8 mouse cellular contexts compared by ENCODE assay signal in the genomic region with DNA sequence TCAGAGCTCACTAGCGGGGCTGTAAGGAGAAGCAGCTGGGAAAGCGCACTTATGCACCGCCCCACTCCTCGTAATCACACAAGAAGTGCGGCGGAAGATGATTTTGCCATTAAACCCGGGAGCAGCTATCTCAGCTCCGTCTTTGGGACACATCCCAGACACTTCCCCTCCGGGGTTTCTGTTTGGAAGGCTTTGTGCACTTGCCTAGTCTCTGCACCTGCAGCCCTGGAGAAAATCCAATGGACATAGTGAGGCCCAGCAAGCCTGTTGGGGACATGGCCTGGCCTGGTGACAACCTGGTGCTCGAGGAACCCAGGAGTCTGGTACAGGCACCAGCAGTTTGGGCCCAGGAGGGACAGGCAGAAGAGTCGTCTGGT. TPM values are rescaled to one million over a fixed set of nuclear protein-coding genes. Genes with fewer than 3 reads are reported as not detected.
A peak's percentile ranks its signal among the peaks of the same experiment; 100 is the strongest.
DNase-seq lines count a peak whose midpoint lies in the region; ATAC-seq and TF ChIP-seq lines count a peak whose summit lies in the region.

No protein-coding gene starts in this region.

- H3K4me2 ChIP-seq in heart, embryonic 15.5 days = peak overlapping the region; percentile 84
- peak overlapping the region; percentile 78 for H3K4me2 ChIP-seq in liver, embryonic 16.5 days (ENCODE audit: low read depth, low read length)

- WGBS in lung, adult 2 months = 5% methylated on average over 11 of the region's 11 CpGs
- WGBS in heart, embryonic 15.5 days = 8% methylated on average over 11 of the region's 11 CpGs
- 11% methylated on average over 11 of the region's 11 CpGs for WGBS in liver, embryonic 16.5 days (ENCODE audit: insufficient replicate concordance)

- peak overlapping the region; percentile 72 for H3K27ac ChIP-seq in heart, embryonic 15.5 days
- no peak overlapping the region for H3K27ac ChIP-seq in liver, embryonic 16.5 days (ENCODE audit: low read length)

- peaks cover 4% of the 10 kb centered on the region for H3K27me3 ChIP-seq in heart, embryonic 15.5 days
- H3K27me3 ChIP-seq in liver, embryonic 16.5 days (ENCODE audit: control insufficient read depth, insufficient read depth, low read depth, low read length) = no peaks in the 10 kb centered on the region

- no peak for TF ChIP-seq CTCF in lung, adult 2 months (IDR thresholded peaks at IDR 0.05; ENCODE audit: insufficient read depth, low read length)

- peaks cover 17% of the 10 kb centered on the region for H3K36me3 ChIP-seq in heart, embryonic 15.5 days
- peaks cover 16% of the 10 kb centered on the region for H3K36me3 ChIP-seq in liver, embryonic 16.5 days (ENCODE audit: control insufficient read depth, insufficient read depth)

- peak overlapping the region; percentile 77 for H3K9ac ChIP-seq in heart, embryonic 15.5 days
- H3K9ac ChIP-seq in liver, embryonic 16.5 days (ENCODE audit: low read depth, low read length) = peak overlapping the region; percentile 40

- H3K4me1 ChIP-seq in lung, adult 2 months (ENCODE audit: control insufficient read depth, insufficient read depth, low read length) = peaks cover 13% of the 10 kb centered on the region
- peaks cover 25% of the 10 kb centered on the region for H3K4me1 ChIP-seq in heart, embryonic 15.5 days (replicated peaks)
- H3K4me1 ChIP-seq in liver, embryonic 16.5 days (ENCODE audit: control insufficient read depth, low read depth, low read length) = peaks cover 25% of the 10 kb centered on the region

- ATAC-seq in heart, embryonic 15.5 days (replicated peaks; ENCODE audit: insufficient number of reproducible peaks, insufficient read depth, low FRiP score, low read depth) = peak; percentile 60
- ATAC-seq in liver, embryonic 16.5 days (ENCODE audit: low read depth) = peak; percentile 9

- peak overlapping the region; percentile 80 for H3K4me3 ChIP-seq in lung, adult 2 months (replicated peaks; ENCODE audit: extremely low read depth, low read depth, low read length)
- H3K4me3 ChIP-seq in heart, embryonic 15.5 days = peak overlapping the region; percentile 74
- peak overlapping the region; percentile 82 for H3K4me3 ChIP-seq in liver, embryonic 16.5 days (ENCODE audit: low read depth, low read length)

- no peak for DNase-seq in lung, adult 2 months
- no peak for DNase-seq in lung, postnatal 10 days
- peak; percentile 85 for DNase-seq in cerebellum, adult 9-11 months
- DNase-seq in adrenal gland, adult 2 months = no peak
- no peak for DNase-seq in left cerebral cortex, adult 11 months (ENCODE audit: low spot score)
- no peak for DNase-seq in urinary bladder, postnatal 36 days (ENCODE audit: low spot score in 2 of 2)

- no peaks in the 10 kb centered on the region for H3K9me3 ChIP-seq in heart, embryonic 15.5 days (replicated peaks)
- no peaks in the 10 kb centered on the region for H3K9me3 ChIP-seq in liver, embryonic 16.5 days (replicated peaks; ENCODE audit: control insufficient read depth, low read length)

- no peak for TF ChIP-seq POLR2A in lung, adult 2 months (IDR thresholded peaks at IDR 0.05; ENCODE audit: borderline replicate concordance, extremely low read depth, low read depth, low read length)

RNA-seq across cellular contexts. Expression of a gene that starts 0.3 kb away (rescaled TPM):
- 41.6 and 59.7 TPM in 2 replicates for polyA plus RNA-seq in lung, adult 2 months (2012; rRNA removed)
- polyA plus RNA-seq in heart, embryonic 15.5 days (2015; fragmentation: Nextera tagmentation; extraction: Ambion mirVana) = 92.4 and 118 TPM in 2 replicates
- 90.6 and 92.1 TPM in 2 replicates for polyA plus RNA-seq in liver, embryonic 16.5 days (2015; fragmentation: Nextera tagmentation; extraction: Ambion mirVana)
- total RNA-seq in adrenal gland, adult 2 months (2021) = 100 to 1,000 TPM; 112 to 116 TPM
- polyA plus RNA-seq in adrenal gland, adult 2 months (2012; rRNA removed) = 31.4 and 36.7 TPM in 2 replicates

RNA-seq across cellular contexts. Expression of a gene that starts 49.3 kb away (rescaled TPM):
- 1.9 and 2.3 TPM in 2 replicates for polyA plus RNA-seq in lung, adult 2 months (2012; rRNA removed)
- 11.3 and 12.9 TPM in 2 replicates for polyA plus RNA-seq in heart, embryonic 15.5 days (2015; fragmentation: Nextera tagmentation; extraction: Ambion mirVana)
- 0.08 and 0.19 TPM in 2 replicates for polyA plus RNA-seq in liver, embryonic 16.5 days (2015; fragmentation: Nextera tagmentation; extraction: Ambion mirVana)
- 10 to 100 TPM in 1 of 2 experiments, 1 to 10 TPM in 1; 4.8 to 17.0 TPM for total RNA-seq in adrenal gland, adult 2 months (2021)
- polyA plus RNA-seq in adrenal gland, adult 2 months (2012; rRNA removed) = 12.4 and 12.7 TPM in 2 replicates
